Mouse (Mus musculus): ENCODE measurements around the gene Grip2.

Grip2 gene

DNA sequence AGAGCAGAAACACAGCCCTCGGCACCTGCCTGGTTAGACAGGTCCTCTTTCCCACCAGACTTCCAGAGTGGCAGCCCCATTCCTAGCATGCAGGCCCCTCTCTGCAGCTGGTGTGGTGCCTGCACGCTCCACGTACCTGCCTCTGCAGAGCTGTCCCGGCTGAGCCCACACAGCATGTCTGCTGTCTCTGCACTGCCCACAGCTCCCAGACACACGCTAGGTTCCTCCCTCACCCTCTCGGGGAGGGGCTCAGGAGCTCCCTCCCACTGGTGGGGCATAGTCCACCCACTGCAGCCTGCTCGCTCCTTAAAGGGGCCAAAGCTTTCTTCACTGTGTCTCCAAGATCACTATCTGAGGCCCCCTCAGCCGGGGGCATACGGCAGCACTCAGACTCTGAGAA is 31.0 kb downstream of the Grip2 start:
- no peak for DNase-seq (ENCODE audit: low read depth, low spot score)

DNA sequence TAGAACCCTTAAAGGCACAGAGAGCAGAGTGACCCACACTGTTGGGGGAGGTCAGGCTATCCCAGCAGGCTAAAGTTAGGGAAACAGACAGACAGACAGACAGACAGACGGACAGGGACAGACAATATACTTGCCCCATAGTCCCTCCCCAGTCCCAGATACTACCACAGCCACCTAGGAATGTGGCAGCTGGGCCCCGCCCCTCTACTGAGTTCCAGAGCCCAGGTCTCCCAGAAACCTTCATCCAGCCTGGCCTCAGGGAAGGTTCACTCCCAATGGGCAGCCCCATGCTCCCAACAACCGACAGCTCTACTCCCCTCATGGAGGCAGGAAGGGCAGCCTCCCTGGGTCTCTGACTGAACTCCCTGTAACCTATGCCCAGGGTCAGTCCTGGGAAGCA is 31.4 kb downstream of the Grip2 start:
- no peak for DNase-seq (ENCODE audit: low read depth, low spot score)

DNA sequence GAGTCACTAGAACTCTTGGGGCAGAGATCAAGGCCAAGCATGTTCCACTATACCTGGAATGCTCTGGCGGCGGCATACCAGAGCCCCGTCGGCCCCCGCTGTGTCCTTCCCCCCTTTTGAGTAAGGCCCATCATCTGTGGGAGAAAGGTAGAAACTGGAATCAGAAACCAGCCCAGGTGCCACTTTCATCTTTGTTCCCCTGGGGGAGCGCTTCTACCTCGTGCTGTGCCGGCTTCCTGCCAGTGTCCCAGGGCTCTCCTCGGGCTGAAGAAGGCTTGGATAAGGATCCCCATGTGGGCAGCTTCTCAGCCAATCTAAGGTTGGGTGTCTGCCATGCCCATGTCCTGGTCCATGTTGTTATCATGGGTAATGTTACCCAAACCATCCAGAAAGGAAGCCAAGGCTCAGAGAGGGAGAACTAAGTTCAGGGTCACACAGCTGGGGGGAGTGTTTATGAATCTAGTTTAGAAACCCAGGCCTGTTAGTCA is 38.7 kb downstream of the Grip2 start:
- DNase-seq (ENCODE audit: low read depth, low spot score), result no peak

DNA sequence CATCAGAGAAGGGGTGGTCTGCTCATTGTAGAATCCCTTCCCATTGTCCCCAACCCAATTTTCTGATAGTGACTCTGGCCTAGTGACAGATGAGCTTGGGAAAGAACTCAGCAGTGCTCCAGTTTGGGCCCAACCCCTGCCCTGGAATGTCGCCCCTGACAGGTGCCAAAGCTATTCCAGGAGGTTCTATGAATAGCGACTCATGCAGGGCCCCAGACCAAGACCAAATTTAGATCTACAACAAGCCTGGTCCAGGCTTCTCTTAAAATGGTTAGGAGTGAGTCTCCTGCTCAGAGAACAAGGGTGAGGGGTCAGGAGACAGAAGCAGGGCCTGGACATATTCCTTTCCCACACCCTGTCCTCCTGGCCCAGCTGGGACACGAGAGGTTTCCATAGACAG is 42.0 kb downstream of the Grip2 start:
- no peak for DNase-seq (ENCODE audit: low read depth, low spot score)

DNA sequence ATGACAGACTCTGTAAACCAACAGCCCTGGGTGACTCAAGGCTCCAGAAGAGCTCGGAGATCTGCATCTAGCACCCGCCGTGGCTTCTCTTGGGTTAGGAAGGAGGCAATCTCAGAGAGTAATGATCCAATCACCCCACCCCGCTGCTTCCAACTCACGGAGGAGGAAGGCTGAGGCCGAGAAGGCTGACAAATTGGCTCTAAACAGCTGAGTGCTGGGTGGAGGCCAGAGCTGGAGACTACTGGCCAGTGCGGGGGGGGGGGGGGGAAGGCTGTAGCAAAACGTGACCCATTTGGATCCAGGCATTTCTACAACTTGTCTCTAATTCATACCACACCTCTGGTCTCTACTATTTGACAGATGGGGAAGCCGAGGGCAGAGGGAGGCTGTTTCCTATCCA is 47.8 kb downstream of the Grip2 start:
- DNase-seq (ENCODE audit: low read depth, low spot score), result no peak

DNA sequence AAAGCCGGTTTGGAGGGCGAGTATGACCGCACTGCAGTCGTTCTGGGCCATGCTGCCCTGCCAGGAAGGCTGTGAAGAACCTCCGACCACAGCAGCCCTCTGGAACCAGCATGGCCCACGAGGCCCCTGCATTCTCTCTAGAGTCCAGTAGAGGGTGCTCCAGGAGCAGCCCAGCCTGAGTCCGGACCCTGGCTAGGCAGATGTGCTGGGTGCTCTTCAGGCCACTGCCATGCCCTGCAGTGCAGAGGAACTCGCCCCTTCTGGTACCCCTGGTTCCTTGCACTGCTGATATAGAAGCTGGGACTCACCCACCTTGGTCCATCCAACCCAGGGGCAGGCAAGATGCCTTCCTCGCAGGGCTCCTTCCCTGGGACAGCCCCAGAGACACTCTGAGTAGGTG is 50.5 kb downstream of the Grip2 start:
- DNase-seq (ENCODE audit: low read depth, low spot score), result peak; percentile 76

DNA sequence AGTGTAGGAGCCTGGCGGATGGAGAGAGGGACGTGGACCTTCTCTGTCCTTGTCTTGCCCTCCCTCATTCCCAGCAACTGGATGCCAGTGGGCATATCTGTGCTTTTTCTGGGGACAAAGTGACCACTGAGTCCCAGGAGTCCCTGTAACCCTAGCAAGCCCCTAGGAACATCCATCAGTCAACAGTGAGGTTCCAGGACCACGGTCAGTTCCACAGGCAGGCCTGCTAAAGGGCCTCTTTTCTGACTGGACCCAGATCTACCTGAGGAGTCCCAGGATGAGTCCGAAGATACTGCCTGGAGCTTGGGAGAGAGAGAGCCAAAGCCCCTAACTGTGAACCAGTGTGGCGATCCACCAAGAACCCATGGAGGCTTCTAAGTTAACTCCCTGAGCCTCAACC is 53.1 kb downstream of the Grip2 start:
- no peak for DNase-seq (ENCODE audit: low read depth, low spot score)

DNA sequence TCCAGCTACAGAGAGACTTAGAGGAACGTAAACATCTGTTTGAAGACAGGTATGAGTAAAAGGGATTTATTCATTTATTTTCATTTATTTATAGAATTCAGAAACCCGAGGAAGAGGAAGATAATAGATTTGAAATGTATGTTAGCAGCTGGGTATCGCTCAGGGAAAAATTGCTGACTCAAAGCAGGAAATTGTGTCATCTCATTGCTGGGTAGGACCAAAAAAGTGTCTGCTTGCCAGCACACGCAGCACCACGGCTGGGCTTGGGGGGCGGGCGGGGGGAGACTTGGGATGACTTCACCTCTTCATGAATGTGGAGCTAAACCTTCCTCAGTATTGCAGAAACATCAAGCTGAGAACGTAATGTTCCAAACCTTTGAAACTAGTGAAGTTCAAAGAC is 59.5 kb downstream of the Grip2 start:
- DNase-seq (ENCODE audit: low read depth, low spot score), result no peak

DNA sequence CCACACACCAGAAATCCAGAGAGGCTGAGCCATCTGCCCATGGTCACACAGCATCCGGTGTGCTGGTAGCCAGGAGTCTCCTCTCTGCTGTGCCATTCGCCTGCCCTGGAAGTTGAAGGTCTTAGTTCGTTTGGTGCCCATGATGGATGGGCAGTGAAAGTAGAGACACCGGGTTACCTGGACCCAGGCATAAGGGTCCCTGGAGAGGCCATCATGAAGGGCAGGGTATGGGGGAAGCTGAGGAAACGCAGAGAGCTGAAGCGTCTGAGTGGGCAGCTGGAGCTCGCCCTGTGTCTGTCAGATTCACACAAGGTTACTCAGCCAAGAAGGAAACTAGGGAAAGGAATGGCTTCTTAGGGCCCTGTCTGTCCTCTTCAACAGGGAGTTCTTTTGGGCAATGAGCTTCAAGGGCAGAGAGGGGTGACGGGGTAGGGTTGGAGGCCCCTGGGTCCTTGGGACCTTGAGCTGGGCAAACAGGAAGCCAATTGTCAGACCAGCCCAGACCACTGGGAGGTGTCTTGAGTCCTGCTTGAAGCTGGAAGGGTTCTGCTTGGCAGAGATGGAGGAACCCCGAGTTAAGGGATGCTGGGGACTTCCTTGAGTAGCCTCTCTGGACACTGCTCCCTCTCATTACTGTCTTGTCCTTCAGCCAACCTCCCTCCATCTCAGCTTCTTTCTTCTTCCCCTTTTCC is 64.9 kb downstream of the Grip2 start:
- peak; percentile 29 for DNase-seq (ENCODE audit: low read depth, low spot score)

DNA sequence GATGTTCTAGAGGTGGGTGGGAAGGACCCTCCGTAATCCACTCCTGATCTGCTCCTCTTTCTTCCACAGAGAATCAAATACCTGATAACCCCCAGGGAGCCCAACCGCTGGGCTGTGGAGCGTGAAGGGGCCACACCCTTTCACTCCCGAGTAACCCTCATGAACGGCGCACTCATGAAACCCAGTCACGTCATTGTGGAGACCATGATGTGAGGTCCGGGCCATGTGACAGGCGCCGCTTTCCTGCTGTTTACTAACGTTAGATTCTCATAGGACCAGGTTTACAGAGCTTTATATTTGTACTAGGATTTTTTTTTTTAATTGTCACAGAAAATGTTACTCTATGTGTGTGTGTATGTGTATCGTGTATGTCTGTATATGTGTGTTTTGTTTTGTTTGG is 72.2 kb downstream of the Grip2 start:
- no peak for DNase-seq (ENCODE audit: low read depth, low spot score)

DNA sequence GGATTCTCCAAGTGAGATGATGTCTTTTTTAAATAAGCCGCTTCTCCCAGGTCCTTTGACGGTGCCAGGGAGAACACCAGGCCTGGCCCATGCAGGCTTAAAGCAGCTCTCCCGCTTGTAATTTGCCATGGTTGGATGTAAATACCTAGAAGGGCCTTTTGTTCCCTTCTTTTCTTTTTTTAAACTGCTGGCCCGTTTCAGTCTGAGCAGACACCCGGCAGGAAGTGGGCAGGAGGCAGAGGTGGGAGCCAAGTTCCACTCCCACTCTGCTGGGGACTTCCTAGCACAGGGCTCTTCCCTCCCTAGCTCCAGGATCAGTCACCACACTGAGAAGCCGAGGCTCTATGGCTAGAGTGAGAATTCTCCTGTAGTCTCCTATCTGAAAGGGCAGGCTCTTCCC is 73.0 kb downstream of the Grip2 start:
- DNase-seq (ENCODE audit: low read depth, low spot score), result no peak

DNA sequence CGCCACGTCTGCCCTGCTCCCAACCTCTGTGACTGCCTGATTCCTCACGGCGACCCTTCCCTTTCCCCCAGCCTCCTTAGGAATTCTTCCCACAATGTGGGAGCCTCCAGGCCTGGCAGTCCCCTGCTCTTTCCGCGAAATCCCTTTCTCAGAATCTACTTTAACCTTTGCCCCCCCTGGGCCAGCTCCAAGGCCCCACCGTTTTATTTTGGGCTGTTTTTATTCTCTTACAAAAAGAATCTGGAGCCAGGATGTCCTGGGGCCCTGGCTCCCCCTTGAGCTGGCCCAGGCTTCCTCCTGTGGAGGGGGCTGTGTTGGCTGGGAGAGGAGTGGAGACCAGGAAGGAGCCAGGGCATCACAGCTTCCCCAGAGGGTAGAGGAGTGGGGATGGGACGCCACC is 74.2 kb downstream of the Grip2 start:
- DNase-seq (ENCODE audit: low read depth, low spot score), result no peak

DNA sequence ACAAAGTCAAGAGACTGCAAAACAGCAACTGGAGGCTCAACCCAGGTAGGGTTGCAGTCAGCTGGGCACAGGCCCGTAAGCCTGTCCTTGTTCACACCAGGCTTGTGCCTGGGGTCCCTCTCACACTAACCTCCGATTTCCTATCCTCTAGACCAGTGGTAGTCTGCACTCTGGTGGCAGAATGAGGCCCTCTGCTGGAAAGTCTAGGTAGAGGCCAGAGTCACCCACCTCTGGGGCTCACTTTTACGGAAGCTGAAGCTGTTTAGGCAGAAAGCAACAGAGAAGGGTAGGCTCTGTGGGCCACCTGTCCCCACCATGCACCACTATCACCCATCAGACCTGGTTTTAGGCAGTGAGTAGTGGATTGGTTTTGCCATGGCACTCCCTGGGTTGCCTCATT is 76.1 kb downstream of the Grip2 start:
- DNase-seq (ENCODE audit: low read depth, low spot score), result peak; percentile 60

DNA sequence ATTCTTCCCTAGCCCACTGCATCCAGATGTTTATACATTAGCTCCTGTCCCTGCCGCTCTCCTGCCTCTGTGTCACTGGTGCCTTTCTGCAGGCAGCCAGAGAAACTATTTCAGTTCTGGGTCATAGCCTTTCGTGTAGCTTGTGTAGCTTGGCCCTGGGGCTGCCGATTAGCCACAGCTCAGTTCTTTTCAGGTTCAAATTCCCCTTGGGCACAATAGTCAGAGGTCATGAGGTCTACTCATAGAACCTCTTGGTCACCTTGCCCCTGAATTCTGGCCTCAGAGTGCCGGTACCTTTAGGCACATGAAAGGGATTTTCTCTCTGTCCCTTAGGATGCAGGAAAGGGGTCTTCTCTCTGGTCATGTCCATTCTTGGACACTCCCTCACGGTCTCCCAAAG is 80.3 kb downstream of the Grip2 start:
- no peak for DNase-seq (ENCODE audit: low read depth, low spot score)

DNA sequence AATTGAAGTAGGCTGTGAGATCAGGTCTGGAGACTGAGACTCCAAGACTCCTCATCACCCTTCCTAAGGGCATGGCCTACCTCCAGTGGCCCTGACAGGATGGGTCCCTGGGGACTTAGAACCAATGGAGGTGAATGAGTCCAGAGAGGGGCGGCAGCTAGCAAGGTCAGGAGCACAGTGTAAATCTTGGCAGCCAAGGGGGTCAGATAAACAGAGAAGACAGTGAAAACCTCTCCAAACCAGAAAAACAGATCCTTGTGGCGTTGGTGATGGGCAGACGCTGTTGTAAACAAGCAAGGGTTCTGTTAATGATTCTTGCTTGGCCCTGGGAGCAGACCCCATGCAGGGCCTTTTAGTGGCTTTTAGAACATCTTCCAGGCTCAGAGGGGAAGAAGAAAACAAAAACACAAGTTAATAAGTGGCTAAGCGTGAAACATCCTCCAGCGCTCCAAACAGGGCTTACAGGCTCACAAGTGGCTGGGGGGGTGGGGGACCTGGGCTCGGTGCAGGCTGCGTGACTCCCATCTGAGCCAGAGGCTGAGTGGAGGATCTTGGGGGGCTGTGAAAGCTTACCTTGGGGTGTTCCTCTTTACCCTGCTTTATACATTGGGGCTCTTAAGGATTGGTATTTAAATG is 81.0 kb downstream of the Grip2 start:
- no peak for DNase-seq (ENCODE audit: low read depth, low spot score)

DNA sequence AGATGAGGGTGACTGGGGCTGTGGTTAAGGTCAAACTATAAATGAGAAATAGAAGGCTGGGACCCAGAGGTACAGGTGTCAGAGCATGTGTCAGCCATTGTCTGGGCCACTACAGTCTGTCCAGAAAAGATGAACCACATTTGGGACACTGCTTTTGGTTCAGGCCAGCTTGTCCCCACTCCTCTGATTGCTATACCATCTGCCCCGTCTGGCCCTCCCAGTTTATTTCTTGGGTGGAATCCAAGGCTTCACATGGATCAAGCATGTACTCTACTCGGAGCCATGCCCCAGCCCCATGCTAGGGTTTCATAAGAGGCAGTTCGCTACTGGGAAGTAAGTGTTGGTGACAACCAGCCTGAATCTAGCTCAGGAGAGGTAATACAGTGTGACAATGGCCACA is 81.8 kb downstream of the Grip2 start:
- DNase-seq (ENCODE audit: low read depth, low spot score), result no peak

DNA sequence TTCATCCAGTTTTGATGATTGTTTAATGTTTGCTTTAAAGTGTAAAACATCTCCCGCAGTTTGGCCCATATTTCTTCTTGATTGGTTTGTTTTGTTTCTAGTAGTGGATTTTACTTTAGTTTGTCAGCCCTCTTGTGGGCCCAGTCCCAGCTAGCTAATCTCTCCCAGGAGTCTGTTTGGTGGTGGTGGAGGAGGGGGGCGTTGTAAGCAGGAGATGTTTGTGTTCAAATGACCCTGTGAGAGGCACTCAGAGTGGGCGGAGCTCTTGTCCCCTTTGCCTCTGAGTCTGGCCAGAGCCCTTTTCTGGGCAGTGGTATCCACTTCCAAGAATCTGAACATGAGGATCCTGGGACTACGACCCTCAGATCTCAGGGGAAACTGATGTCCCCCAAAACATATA is 83.2 kb downstream of the Grip2 start:
- no peak for DNase-seq (ENCODE audit: low read depth, low spot score)

DNA sequence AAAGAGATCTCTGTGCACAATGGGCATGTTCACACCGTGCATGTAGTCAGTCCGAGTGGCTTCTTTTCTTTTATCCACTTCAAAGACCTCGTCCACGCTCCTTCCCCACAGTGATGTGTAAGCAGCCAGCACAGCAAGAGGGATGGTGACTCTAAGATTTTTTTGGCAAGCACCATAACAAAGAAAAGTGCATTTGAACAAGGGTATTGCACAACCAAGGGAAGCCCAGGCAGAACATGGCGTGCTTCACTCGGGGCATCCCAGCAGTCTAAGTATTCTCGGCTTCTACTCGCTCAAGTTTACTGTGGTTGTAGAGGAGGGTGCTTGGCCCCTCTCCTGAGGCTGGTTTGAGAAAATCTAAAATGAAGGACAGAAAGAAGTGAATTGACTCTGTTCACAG is 84.1 kb downstream of the Grip2 start:
- DNase-seq (ENCODE audit: low read depth, low spot score), result no peak

DNA sequence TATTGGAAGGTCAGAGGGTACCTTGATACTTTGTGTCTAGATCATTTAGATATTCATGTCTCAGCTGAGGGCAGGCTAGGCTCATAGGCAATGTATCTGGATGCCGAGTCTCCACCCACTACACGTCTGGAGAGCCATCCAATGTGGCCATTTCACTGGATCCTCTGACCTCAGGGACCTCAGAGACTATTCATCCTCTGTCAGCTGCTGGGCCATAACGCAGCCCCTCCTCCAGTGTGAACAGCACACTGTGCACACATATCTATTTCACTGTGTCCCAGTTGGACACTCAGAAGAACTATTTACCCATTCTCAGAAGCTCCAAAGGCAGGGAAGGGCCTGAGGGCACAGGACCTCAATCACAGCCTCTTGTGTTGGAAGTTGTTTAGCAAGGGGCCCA is 84.6 kb downstream of the Grip2 start:
- no peak for DNase-seq (ENCODE audit: low read depth, low spot score)

DNA sequence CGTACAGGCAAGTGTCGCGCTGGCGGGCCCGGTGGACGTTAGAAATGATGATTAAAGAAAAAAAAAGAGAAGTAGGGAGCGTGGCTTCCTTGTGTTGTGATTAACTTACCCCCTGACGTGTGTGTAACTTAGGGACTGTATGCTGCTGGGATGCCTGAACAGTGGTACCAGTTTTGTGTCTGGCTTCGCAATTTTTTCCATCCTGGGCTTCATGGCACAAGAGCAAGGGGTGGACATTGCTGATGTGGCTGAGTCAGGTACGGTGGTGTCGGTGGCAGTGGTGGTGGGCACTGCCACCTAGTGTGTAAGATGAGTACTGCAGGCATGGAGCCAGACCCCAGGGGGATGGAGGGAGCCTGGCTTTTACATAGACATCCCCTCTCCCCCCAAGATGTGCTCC is 86.0 kb downstream of the Grip2 start:
- peak; percentile 66 for DNase-seq (ENCODE audit: low read depth, low spot score)

DNA sequence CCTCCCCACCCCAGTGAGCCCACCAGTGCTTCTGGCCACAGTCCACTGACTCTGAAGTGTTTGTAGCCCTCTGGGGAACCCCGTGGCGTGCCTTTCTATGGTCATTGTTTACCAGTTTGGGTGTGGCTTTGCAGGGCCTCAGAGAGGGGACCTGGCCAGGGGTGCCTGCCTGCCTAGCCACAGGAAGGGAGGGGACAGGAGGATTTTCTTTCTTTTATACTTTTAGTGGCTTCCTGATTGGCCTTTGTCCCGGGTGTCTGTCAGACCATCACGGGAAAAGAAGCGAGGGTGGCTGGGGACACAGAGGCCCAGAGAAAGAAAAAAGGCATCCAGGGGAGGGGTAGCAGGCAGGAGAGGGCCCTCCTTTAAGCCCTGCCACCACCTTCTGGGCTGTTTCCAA is 89.0 kb downstream of the Grip2 start:
- no peak for DNase-seq (ENCODE audit: low read depth, low spot score)

DNA sequence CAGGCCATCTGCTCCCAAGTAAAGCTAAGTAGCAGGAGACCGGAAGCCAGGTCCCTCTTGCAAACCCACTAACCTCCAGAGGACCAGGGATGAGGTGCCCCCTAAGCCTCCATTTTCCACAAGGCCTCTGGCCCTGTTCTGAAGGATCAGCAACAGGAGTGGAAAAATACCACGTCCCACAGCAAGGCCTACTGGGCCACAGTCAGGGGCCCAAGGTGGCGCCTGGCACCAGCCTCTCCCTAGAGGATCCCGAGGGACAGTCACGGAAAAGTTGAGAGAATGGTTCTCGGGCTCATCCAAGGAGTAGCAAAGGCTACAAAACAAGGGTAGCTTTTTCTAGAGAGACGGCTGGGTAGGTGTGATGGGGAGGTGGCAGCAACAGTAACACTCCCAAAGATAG is 89.6 kb downstream of the Grip2 start:
- DNase-seq (ENCODE audit: low read depth, low spot score), result no peak

DNA sequence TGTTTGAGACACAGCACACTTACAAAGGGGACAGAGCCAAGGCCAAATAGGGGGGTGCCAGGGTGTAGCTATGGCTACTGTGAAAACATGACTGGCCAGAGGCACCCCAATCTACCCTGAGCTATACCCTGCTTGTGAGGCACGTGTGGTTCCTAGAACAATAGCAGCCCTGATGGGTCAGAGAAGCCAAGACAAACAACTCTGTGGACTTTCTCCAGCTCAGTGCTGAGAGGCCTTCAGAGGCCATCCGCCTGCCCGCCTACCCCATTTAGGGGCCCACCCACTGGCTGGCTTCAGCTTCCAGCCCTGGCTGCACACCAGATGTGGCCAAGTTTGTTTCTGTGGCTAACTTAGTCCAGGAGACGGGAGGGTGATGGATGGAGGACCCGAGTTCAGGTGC is 90.6 kb downstream of the Grip2 start:
- DNase-seq (ENCODE audit: low read depth, low spot score), result no peak

DNA sequence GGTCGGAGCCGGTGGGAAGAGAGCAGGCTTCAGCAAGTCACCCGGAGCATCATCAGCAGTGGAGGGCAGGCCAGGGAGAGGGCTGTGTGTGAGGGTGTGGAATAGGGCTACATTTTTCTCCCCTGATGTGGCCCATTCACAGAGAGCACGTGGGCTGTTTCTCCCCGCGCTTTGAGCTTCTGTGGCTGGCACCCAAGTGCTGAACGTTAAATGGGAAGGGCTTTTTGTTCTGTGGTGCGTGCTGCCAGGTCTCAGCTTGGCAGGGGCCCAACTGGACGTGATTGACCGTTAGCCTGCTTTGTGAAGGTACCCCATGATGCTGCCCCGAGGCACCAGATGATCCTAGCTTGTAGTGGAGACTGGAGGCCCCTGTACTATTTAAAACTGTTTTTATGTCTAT is 94.9 kb downstream of the Grip2 start:
- no peak for DNase-seq (ENCODE audit: low read depth, low spot score)
